Mouse (Mus musculus) layer of hippocampus, postnatal 36 days (tissue): Measurements from ENCODE around the gene Pth. TPM values are rescaled to one million over a fixed set of nuclear protein-coding genes. Genes with fewer than 3 reads are reported as not detected.

Experiments
- total RNA-seq, 2 experiments: library from RNA; stranded (reverse); gene quantifications; 2 replicates each; pipeline ENCODE4 v1.2.3; 2021

Pth gene
- total RNA-seq, 2 experiments from 2014 or later: not detected

Other genes starting within 250 kb of the Pth start
- gene Arntl, start 181.1 kb downstream of the Pth start, total RNA-seq: 10 to 100 TPM; 38.3 to 39.3 TPM
- 10 to 100 TPM; 59.1 to 63.0 TPM for gene Btbd10, start 19.2 kb downstream of the Pth start, total RNA-seq
- 100 to 1,000 TPM; 116 to 131 TPM for gene Far1, start 125.3 kb upstream of the Pth start, total RNA-seq